Comparison of ENCODE assay signal across 26 mouse cellular contexts in the genomic region with DNA sequence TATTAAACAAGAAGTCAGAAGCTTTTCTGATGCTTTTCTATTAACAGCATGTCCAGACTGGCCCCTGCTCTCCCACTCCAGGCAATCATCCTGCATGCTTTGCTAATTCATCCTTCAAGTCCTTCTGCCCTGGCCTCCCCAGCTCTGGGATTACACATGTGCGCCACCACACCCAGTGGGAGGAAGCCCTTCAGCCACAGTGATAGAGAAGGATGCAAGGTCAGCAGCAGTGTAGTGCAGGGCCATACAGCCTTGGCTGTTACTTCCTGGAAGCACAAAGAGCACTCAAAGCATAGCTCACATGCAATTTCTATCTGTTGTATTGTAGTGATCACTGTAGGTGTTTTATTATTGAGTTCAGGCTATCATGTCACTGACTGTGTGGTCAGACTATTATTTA. TPM values are rescaled to one million over a fixed set of nuclear protein-coding genes. Genes with fewer than 3 reads are reported as not detected.
A peak's percentile ranks its signal among the peaks of the same experiment; 100 is the strongest.
DNase-seq lines count a peak whose midpoint lies in the region; ATAC-seq lines count a peak whose summit lies in the region.
"Had no signal": no experiment of that assay in that cellular context is flagged by ENCODE, and none has a peak within 500 bp of the region (broad histone marks: within the 10 kb centered on the region; RNA-seq: fewer than 3 reads in every experiment).

No protein-coding gene starts in this region.

- H3K9me3 ChIP-seq in kidney, embryonic 16.5 days (ENCODE audit: low read length), result no peaks in the 10 kb centered on the region
- H3K9me3 ChIP-seq: embryonic facial prominence, embryonic 15.5 days; G1E; hindbrain, embryonic 10.5 days; limb, embryonic 15.5 days; midbrain, embryonic 12.5 days had no signal

- no peak overlapping the region for H3K27ac ChIP-seq in kidney, embryonic 16.5 days (ENCODE audit: low read length)
- H3K27ac ChIP-seq: embryonic facial prominence, embryonic 15.5 days; heart, adult 2 months; hindbrain, embryonic 10.5 days; hindbrain, postnatal 0 days; limb, embryonic 15.5 days; midbrain, embryonic 12.5 days had no signal

- H3K4me2 ChIP-seq in kidney, embryonic 16.5 days (replicated peaks; ENCODE audit: low read depth, low read length), result no peak overlapping the region
- H3K4me2 ChIP-seq: embryonic facial prominence, embryonic 15.5 days; limb, embryonic 15.5 days; lung, embryonic 14.5 days; midbrain, embryonic 12.5 days had no signal

- H3K27me3 ChIP-seq in kidney, embryonic 16.5 days (ENCODE audit: insufficient read depth, low read length), result no peaks in the 10 kb centered on the region
- H3K27me3 ChIP-seq: embryonic facial prominence, embryonic 15.5 days; limb, embryonic 15.5 days; midbrain, embryonic 12.5 days had no signal

- intact Hi-C loops in left cerebral cortex, postnatal 25 days (cut with DNase I), result no loop called here

- no peak overlapping the region for H3K9ac ChIP-seq in kidney, embryonic 16.5 days (replicated peaks; ENCODE audit: low read length)
- H3K9ac ChIP-seq: embryonic facial prominence, embryonic 15.5 days; limb, embryonic 15.5 days; lung, embryonic 14.5 days; midbrain, embryonic 12.5 days had no signal

- peak; percentile 60 for DNase-seq in adrenal gland, adult 8-10 months
- DNase-seq in adrenal gland, postnatal 4 days (ENCODE audit: low spot score in 2 of 2), result no peak
- peak; percentile 25 for DNase-seq in kidney, postnatal 10 days
- DNase-seq in urinary bladder, postnatal 14 days (ENCODE audit: low spot score), result peak; percentile 12
- DNase-seq in urinary bladder, postnatal 10 days (ENCODE audit: low spot score), result no peak
- peak; percentile 64 for DNase-seq in yolk sac, embryonic 10.5 days (ENCODE audit: low spot score)
- no peak for DNase-seq in left cerebral cortex, postnatal 25 days (ENCODE audit: low spot score in 2 of 2)
- DNase-seq: cerebellum, adult 11-12 months; cerebellum, postnatal 36 days; heart, adult 2 months; layer of hippocampus, postnatal 36 days; lung, embryonic 14.5 days; lung, postnatal 4 days; spleen, adult 18-20 months; thymus, adult 2 months had no signal

- 74% methylated on average over 1 of the region's 1 CpGs for WGBS in kidney, embryonic 16.5 days

- no peaks in the 10 kb centered on the region for H3K36me3 ChIP-seq in kidney, embryonic 16.5 days (ENCODE audit: insufficient read depth, low read length)
- H3K36me3 ChIP-seq: embryonic facial prominence, embryonic 15.5 days; hindbrain, embryonic 10.5 days; limb, embryonic 15.5 days; midbrain, embryonic 12.5 days had no signal

- H3K4me1 ChIP-seq in kidney, embryonic 16.5 days (ENCODE audit: insufficient read depth, low read length), result peaks cover 23% of the 10 kb centered on the region

- no peak overlapping the region for H3K4me3 ChIP-seq in kidney, embryonic 16.5 days (ENCODE audit: low read length)
- H3K4me3 ChIP-seq: embryonic facial prominence, embryonic 15.5 days; heart, adult 2 months; hindbrain, embryonic 10.5 days; limb, embryonic 15.5 days; midbrain, embryonic 12.5 days had no signal

- no peak for ATAC-seq in kidney, embryonic 16.5 days (ENCODE audit: low FRiP score, low TSS enrichment)
- ATAC-seq: activated CD4-positive, CD25-positive, alpha-beta regulatory T cell, adult 4 months; hindbrain, postnatal 0 days had no signal

RNA-seq across cellular contexts. Expression of gene Naa15, which starts 1.7 kb away (rescaled TPM):
- total RNA-seq in adrenal gland, adult 8-10 months (2022), result 10 to 100 TPM; 53.1 to 65.3 (median 59.3) TPM
- 10 to 100 TPM; 56.8 to 63.5 TPM for total RNA-seq in adrenal gland, postnatal 4 days (2021)
- 37.7 and 40.9 TPM in 2 replicates for polyA plus RNA-seq in kidney, embryonic 16.5 days (2015; fragmentation: Nextera tagmentation; extraction: Ambion mirVana)
- 10 to 100 TPM; 46.8 to 51.3 TPM for total RNA-seq in left cerebral cortex, postnatal 25 days (2021)

RNA-seq across cellular contexts. Expression of gene Ndufc1, which starts 4.5 kb away (rescaled TPM):
- 100 to 1,000 TPM; 425 to 852 (median 611) TPM for total RNA-seq in adrenal gland, adult 8-10 months (2022)
- 100 to 1,000 TPM; 492 to 529 TPM for total RNA-seq in adrenal gland, postnatal 4 days (2021)
- 672 and 707 TPM in 2 replicates for polyA plus RNA-seq in kidney, embryonic 16.5 days (2015; fragmentation: Nextera tagmentation; extraction: Ambion mirVana)
- total RNA-seq in left cerebral cortex, postnatal 25 days (2021), result 100 to 1,000 TPM; 362 to 365 TPM

RNA-seq across cellular contexts. Expression of gene Mgarp, which starts 16.7 kb away (rescaled TPM):
- 1,000 to 10,000 TPM in 3 of 4 experiments, 100 to 1,000 TPM in 1; 688 to 1,713 (median 1,219) TPM for total RNA-seq in adrenal gland, adult 8-10 months (2022)
- total RNA-seq in adrenal gland, postnatal 4 days (2021), result 100 to 1,000 TPM; 477 to 530 TPM
- 7.3 and 10.5 TPM in 2 replicates for polyA plus RNA-seq in kidney, embryonic 16.5 days (2015; fragmentation: Nextera tagmentation; extraction: Ambion mirVana)
- total RNA-seq in left cerebral cortex, postnatal 25 days (2021), result not detected
- total RNA-seq: layer of hippocampus, adult 18-20 months; layer of hippocampus, postnatal 36 days; left cerebral cortex, postnatal 36 days; monocyte, adult 5-6 weeks had no signal

Comparison
In these comparisons a context has a peak if more than half of its experiments do, and no peak if none do; other contexts are left out.
1. DNase-seq: peak in adrenal gland, adult 8-10 months (single experiment), kidney, postnatal 10 days (single experiment), urinary bladder, postnatal 14 days (single experiment) and yolk sac, embryonic 10.5 days (single experiment); none in adrenal gland, postnatal 4 days (0 of 2), urinary bladder, postnatal 10 days (single experiment) and left cerebral cortex, postnatal 25 days (0 of 2).
2. RNA of gene Mgarp, which starts 16.7 kb away (total RNA-seq): 688 to 1,713 TPM in adrenal gland, adult 8-10 months and 477 to 530 TPM in adrenal gland, postnatal 4 days; not detected in left cerebral cortex, postnatal 25 days; every median in the first group is over 100 times any median in the second.